Mouse (Mus musculus) liver (tissue): ENCODE data around the gene Arhgap45.

ENCODE experiments used
- DNase-seq: peaks from one replicate; pipeline ENCODE4 v3.0.0-alpha.2; 2020; ENCODE audit warnings: mixed read lengths

Gene Arhgap45

GRCm38 (mm10) chr10:79987771-79988505 is 28.5 kb upstream of the Arhgap45 start:
- no peak for DNase-seq

- peak; percentile 71 for DNase-seq
These were observed 27.8 kb upstream of the Arhgap45 start, which contains the start of gene Cnn2 for GRCm38 (mm10) chr10:79988506-79989271. Cnn2 (plus strand) TSS chr10:79988584.

- DNase-seq: no peak
These were observed 27.1 kb upstream of the Arhgap45 start for GRCm38 (mm10) chr10:79989272-79989786.

GRCm38 (mm10) chr10:79989870-79990269 is 26.6 kb upstream of the Arhgap45 start:
- DNase-seq: no peak

- no peak for DNase-seq
These were observed 25.4 kb upstream of the Arhgap45 start for GRCm38 (mm10) chr10:79991099-79991498.

GRCm38 (mm10) chr10:79991548-79991947 is 24.9 kb upstream of the Arhgap45 start:
- no peak for DNase-seq

- no peak for DNase-seq
These were observed 21.9 kb upstream of the Arhgap45 start for GRCm38 (mm10) chr10:79994397-79995115.

GRCm38 (mm10) chr10:79995636-79996035 is 20.8 kb upstream of the Arhgap45 start:
- DNase-seq: no peak

- peak; percentile 98 for DNase-seq
These were observed 20.0 kb upstream of the Arhgap45 start, which contains the start of gene Abca7 for GRCm38 (mm10) chr10:79996272-79997033. Abca7 (plus strand) TSS chr10:79996494.

GRCm38 (mm10) chr10:79997034-79997760 is 19.3 kb upstream of the Arhgap45 start:
- peak; percentile 91 for DNase-seq

- DNase-seq: peak; percentile 69
These were observed 18.6 kb upstream of the Arhgap45 start for GRCm38 (mm10) chr10:79997819-79998218.

GRCm38 (mm10) chr10:80001945-80002344 is 14.5 kb upstream of the Arhgap45 start:
- DNase-seq: no peak

- no peak for DNase-seq
These were observed 13.6 kb upstream of the Arhgap45 start for GRCm38 (mm10) chr10:80002829-80003228.

GRCm38 (mm10) chr10:80003374-80004232 is 12.8 kb upstream of the Arhgap45 start:
- peak; percentile 76 for DNase-seq

- DNase-seq: no peak
These were observed 12.2 kb upstream of the Arhgap45 start for GRCm38 (mm10) chr10:80004233-80004705.

GRCm38 (mm10) chr10:80011740-80012139 is 4.7 kb upstream of the Arhgap45 start:
- no peak for DNase-seq

GRCm38 (mm10) chr10:80013609-80014008 is 2.8 kb upstream of the Arhgap45 start:
- DNase-seq: no peak

- DNase-seq: peak; percentile 27
These were observed 1.8 kb upstream of the Arhgap45 start for GRCm38 (mm10) chr10:80014484-80015290.

GRCm38 (mm10) chr10:80015583-80015982 is 870 bp upstream of the Arhgap45 start:
- no peak for DNase-seq
